Mouse (Mus musculus): ENCODE data around the gene Acaa1b. TPM values are rescaled to one million over a fixed set of nuclear protein-coding genes. Genes with fewer than 3 reads are reported as not detected.

Gene Acaa1b
- polyA plus RNA-seq, 1 experiment from 2014 or later = 0.55 TPM

DNA sequence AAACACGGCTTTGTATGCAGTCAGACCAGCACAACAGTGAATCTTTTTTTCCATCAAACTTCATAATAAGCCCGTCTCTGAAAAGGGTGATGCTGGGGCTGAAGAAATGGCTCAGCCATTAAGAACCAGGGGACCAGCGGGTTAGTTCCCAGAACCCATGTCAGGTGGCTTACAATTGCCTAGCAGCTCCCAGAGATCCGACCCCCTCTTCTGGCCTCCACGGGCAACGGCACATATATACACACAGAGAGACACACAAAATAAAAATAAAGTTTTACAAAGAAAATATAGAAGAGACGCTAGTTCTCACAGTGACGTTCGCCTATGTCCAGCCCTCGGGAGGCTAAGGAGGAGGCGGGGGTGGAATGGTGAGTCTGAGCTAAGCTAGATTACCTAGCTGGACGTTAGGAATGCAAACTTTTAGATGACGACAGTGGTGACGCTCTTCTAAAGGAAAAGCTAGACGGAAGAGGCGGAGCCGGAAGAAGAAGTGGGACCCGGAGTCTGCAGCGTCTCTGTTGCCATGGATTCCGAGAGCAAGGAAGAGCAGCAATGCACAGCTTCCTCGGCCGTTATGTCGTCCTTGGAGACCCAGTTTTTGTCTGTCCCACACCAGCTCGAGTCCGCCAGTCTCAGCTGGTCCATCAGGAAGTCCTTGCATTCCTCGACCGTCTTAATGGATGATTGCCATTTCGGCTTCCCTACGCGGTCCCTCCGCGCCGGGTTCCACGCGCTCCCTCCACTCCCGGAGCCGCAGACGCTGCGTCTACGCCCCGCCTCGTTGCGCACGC lies 54.7 kb downstream of the Acaa1b start, which contains the start of gene Dlec1:
TSS of gene Dlec1 (plus strand) at position 487 of the 791 bp plus-strand sequence.
- peak; percentile 75 for ATAC-seq
- Histone ChIP-seq H3K9me3 (replicated peaks) (no peaks in the 10 kb centered on the region), H3K36me3 (no peaks in the 10 kb centered on the region), H3K4me3 (peak within 1 kb of the TSS; percentile 61), H3K27ac (no peak within 1 kb of the TSS), H3K9ac (no peak within 1 kb of the TSS), H3K4me1 (no peaks in the 10 kb centered on the region), H3K4me2 (peak within 1 kb of the TSS; percentile 80), H3K27me3 (replicated peaks) (peaks cover 32% of the 10 kb centered on the region)
- 3% methylated on average over 44 of the region's 44 CpGs for WGBS (ENCODE audit: insufficient replicate concordance)

DNA sequence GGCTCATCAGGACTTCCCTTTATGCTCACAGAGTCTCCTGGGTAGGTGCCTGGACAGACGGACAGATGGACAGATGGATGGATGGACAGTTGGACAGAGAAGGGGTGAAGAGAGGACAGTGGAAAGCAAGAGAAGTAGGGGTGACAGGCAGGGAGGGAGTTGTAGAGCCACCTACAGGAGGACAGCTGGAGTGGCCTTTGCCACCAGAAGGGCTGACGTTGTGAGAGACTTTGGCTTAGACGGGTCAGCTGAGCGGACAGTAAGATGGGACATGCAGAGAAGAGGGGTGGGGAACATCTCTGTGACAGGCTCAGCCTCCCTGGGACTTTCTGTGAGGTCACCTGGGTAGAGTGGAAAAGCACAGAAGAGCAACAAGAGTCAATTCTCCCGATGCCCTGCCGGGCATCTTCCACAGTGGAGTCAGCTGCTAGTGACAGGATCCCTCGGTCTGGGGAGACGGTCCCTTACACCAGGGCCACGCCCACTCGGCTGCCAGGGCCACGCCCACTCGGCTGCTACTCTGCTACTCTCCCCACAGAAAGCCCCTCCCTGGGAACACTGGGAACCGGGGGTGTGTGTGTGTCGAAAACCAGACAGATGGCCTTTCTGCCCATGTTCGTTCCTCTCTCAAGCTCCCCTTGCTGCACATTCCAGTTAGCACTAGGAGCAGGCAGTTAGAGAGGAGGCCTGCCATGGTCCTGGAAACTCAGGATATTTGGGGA lies 56.6 kb downstream of the Acaa1b start:
- Histone ChIP-seq H3K4me2 (no peak overlapping the region), H3K27ac (no peak overlapping the region), H3K4me3 (no peak overlapping the region), H3K9me3 (replicated peaks) (no peaks in the 10 kb centered on the region), H3K36me3 (no peaks in the 10 kb centered on the region), H3K9ac (no peak overlapping the region), H3K27me3 (replicated peaks) (peaks cover 49% of the 10 kb centered on the region), H3K4me1 (no peaks in the 10 kb centered on the region)
- WGBS (ENCODE audit: insufficient replicate concordance) = 17% methylated on average over 15 of the region's 15 CpGs
- ATAC-seq = no peak

Other genes starting within 250 kb of the Acaa1b start
- 3.9 and 4.4 TPM in 2 replicates for gene Ctdspl, start 230.6 kb downstream of the Acaa1b start, polyA plus RNA-seq (2016; fragmentation: Nextera tagmentation; extraction: Ambion mirVana)
- 12.1 and 12.7 TPM in 2 replicates for gene Vill, start 104.3 kb downstream of the Acaa1b start, polyA plus RNA-seq (2016; fragmentation: Nextera tagmentation; extraction: Ambion mirVana)
- 2.8 and 3.1 TPM in 2 replicates for gene Plcd1, start 63.6 kb downstream of the Acaa1b start, polyA plus RNA-seq (2016; fragmentation: Nextera tagmentation; extraction: Ambion mirVana)
- gene Dlec1, start 54.6 kb downstream of the Acaa1b start, polyA plus RNA-seq (2016; fragmentation: Nextera tagmentation; extraction: Ambion mirVana) = 0.12 TPM in 2 replicates
- not detected in 2 replicates for gene Gm47289, start 2.1 kb upstream of the Acaa1b start, polyA plus RNA-seq (2016; fragmentation: Nextera tagmentation; extraction: Ambion mirVana)
- not detected in 2 replicates for gene Slc22a13, start 52.0 kb upstream of the Acaa1b start, polyA plus RNA-seq (2016; fragmentation: Nextera tagmentation; extraction: Ambion mirVana)
- 11.1 and 12.2 TPM in 2 replicates for gene Oxsr1, start 165.3 kb upstream of the Acaa1b start, polyA plus RNA-seq (2016; fragmentation: Nextera tagmentation; extraction: Ambion mirVana)
- gene Acaa1a, start 182.6 kb upstream of the Acaa1b start, polyA plus RNA-seq (2016; fragmentation: Nextera tagmentation; extraction: Ambion mirVana) = 38.0 and 43.1 TPM in 2 replicates
- gene Myd88, start 184.3 kb upstream of the Acaa1b start, polyA plus RNA-seq (2016; fragmentation: Nextera tagmentation; extraction: Ambion mirVana) = 21.3 and 22.2 TPM in 2 replicates
- gene Xylb, start 200.3 kb upstream of the Acaa1b start, polyA plus RNA-seq (2016; fragmentation: Nextera tagmentation; extraction: Ambion mirVana) = 4.6 and 5.0 TPM in 2 replicates
- not detected in 2 replicates for gene Slc22a14, start 208.5 kb upstream of the Acaa1b start, polyA plus RNA-seq (2016; fragmentation: Nextera tagmentation; extraction: Ambion mirVana)
- 7.0 TPM in 2 replicates for gene Acvr2b, start 245.0 kb upstream of the Acaa1b start, polyA plus RNA-seq (2016; fragmentation: Nextera tagmentation; extraction: Ambion mirVana)

All from liver, embryonic 12.5 days (tissue).